In genomic region chr12:73041256-73041630, GRCm38 (mm10) we compare ENCODE assay signal across 17 mouse cellular contexts. TPM values are rescaled to one million over a fixed set of nuclear protein-coding genes. Genes with fewer than 3 reads are reported as not detected.
DNase-seq lines count a peak whose midpoint lies in the region; ATAC-seq and TF ChIP-seq lines count a peak whose summit lies in the region.
"Had no signal": no experiment of that assay in that cellular context is flagged by ENCODE, and none has a peak within 500 bp of the region (broad histone marks: within the 10 kb centered on the region; RNA-seq: fewer than 3 reads in every experiment).

No protein-coding gene starts in this region.

- H3K27me3 ChIP-seq in heart, embryonic 10.5 days (ENCODE audit: insufficient read depth, poor library complexity, severe bottlenecking) = peaks cover 97% of the 10 kb centered on the region
- peaks cover 86% of the 10 kb centered on the region for H3K27me3 ChIP-seq in neural tube, embryonic 12.5 days (replicated peaks)
- H3K27me3 ChIP-seq in neural tube, embryonic 15.5 days (replicated peaks) = peaks cover 89% of the 10 kb centered on the region
- H3K27me3 ChIP-seq in neural tube, embryonic 13.5 days = peaks cover 95% of the 10 kb centered on the region

- no peak for TF ChIP-seq POLR2A in embryonic fibroblast, embryonic 13.5 days (IDR thresholded peaks at IDR 0.05; ENCODE audit: low read depth, low read length)

- peak overlapping the region; percentile 18; the same call in 1 of the 2 replicates for H3K4me3 ChIP-seq in heart, embryonic 10.5 days
- peak overlapping the region; percentile 7 for H3K4me3 ChIP-seq in neural tube, embryonic 12.5 days
- no peak overlapping the region for H3K4me3 ChIP-seq in neural tube, embryonic 15.5 days (replicated peaks)
- H3K4me3 ChIP-seq in embryonic fibroblast, embryonic 13.5 days (ENCODE audit: insufficient read depth, low read length) = peak overlapping the region; percentile 49
- peak overlapping the region; percentile 13 for H3K4me3 ChIP-seq in neural tube, embryonic 13.5 days
- H3K4me3 ChIP-seq: heart, embryonic 13.5 days; lung, embryonic 15.5 days had no signal

- no peak for ATAC-seq in neural tube, embryonic 12.5 days (ENCODE audit: low FRiP score, low read depth)
- ATAC-seq in neural tube, embryonic 15.5 days (ENCODE audit: low FRiP score) = no peak
- no peak for ATAC-seq in neural tube, embryonic 13.5 days (ENCODE audit: low read depth)

- H3K9me3 ChIP-seq in heart, embryonic 10.5 days = no peaks in the 10 kb centered on the region
- H3K9me3 ChIP-seq in neural tube, embryonic 12.5 days = no peaks in the 10 kb centered on the region
- H3K9me3 ChIP-seq in neural tube, embryonic 15.5 days (replicated peaks) = no peaks in the 10 kb centered on the region
- no peaks in the 10 kb centered on the region for H3K9me3 ChIP-seq in neural tube, embryonic 13.5 days
- H3K9me3 ChIP-seq: heart, embryonic 13.5 days; lung, embryonic 15.5 days had no signal

- H3K36me3 ChIP-seq in heart, embryonic 10.5 days = no peaks in the 10 kb centered on the region
- no peaks in the 10 kb centered on the region for H3K36me3 ChIP-seq in neural tube, embryonic 12.5 days
- no peaks in the 10 kb centered on the region for H3K36me3 ChIP-seq in neural tube, embryonic 15.5 days
- H3K36me3 ChIP-seq in neural tube, embryonic 13.5 days = no peaks in the 10 kb centered on the region
- H3K36me3 ChIP-seq: heart, embryonic 13.5 days; lung, embryonic 15.5 days had no signal

- H3K27ac ChIP-seq in heart, embryonic 10.5 days = no peak overlapping the region
- H3K27ac ChIP-seq in neural tube, embryonic 12.5 days = no peak overlapping the region
- H3K27ac ChIP-seq in neural tube, embryonic 15.5 days (replicated peaks) = no peak overlapping the region
- peak overlapping the region; percentile 22; the same call in 1 of the 2 replicates for H3K27ac ChIP-seq in embryonic fibroblast, embryonic 13.5 days (ENCODE audit: insufficient read depth, low read length)
- H3K27ac ChIP-seq in neural tube, embryonic 13.5 days (replicated peaks) = no peak overlapping the region
- H3K27ac ChIP-seq: heart, embryonic 13.5 days; kidney, postnatal 0 days; lung, embryonic 15.5 days had no signal

- no peak overlapping the region for H3K9ac ChIP-seq in neural tube, embryonic 12.5 days
- H3K9ac ChIP-seq in neural tube, embryonic 15.5 days (replicated peaks) = no peak overlapping the region
- no peak overlapping the region for H3K9ac ChIP-seq in neural tube, embryonic 13.5 days
- H3K9ac ChIP-seq: heart, embryonic 13.5 days; lung, embryonic 15.5 days had no signal

- peak overlapping the region; percentile 45 for H3K4me2 ChIP-seq in neural tube, embryonic 12.5 days (replicated peaks)
- H3K4me2 ChIP-seq in neural tube, embryonic 15.5 days = no peak overlapping the region
- peak overlapping the region; percentile 31 for H3K4me2 ChIP-seq in neural tube, embryonic 13.5 days
- H3K4me2 ChIP-seq: heart, embryonic 13.5 days; lung, embryonic 15.5 days had no signal

- 0% methylated on average over 10 of the region's 10 CpGs for WGBS in heart, embryonic 10.5 days
- under 1% methylated on average over 10 of the region's 10 CpGs for WGBS in neural tube, embryonic 12.5 days
- WGBS in neural tube, embryonic 15.5 days = 3% methylated on average over 10 of the region's 10 CpGs
- WGBS in neural tube, embryonic 13.5 days = 4% methylated on average over 10 of the region's 10 CpGs

- H3K4me1 ChIP-seq in heart, embryonic 10.5 days = peaks cover 33% of the 10 kb centered on the region
- H3K4me1 ChIP-seq in neural tube, embryonic 12.5 days = peaks cover 14% of the 10 kb centered on the region
- peaks cover 17% of the 10 kb centered on the region for H3K4me1 ChIP-seq in neural tube, embryonic 15.5 days
- H3K4me1 ChIP-seq in embryonic fibroblast, embryonic 13.5 days (ENCODE audit: control insufficient read depth, insufficient read depth, low read length) = 0 out of 2 replicates have a peak, but pooled peaks cover 4% of the 10 kb centered on the region
- H3K4me1 ChIP-seq in neural tube, embryonic 13.5 days (replicated peaks) = peaks cover 22% of the 10 kb centered on the region

- no peak for TF ChIP-seq CTCF in embryonic fibroblast, embryonic 13.5 days (IDR thresholded peaks at IDR 0.05; ENCODE audit: borderline replicate concordance, insufficient read depth, low read length)

- intact Hi-C loops in left cerebral cortex, postnatal 36 days (cut with DNase I) = loop anchor here (5.0 kb wide), 1 partner anchor 71 kb away; the partner anchor contains the start of gene Six4

- DNase-seq in heart, embryonic 10.5 days (ENCODE audit: low spot score) = no peak
- DNase-seq in heart, adult 8-10 months (ENCODE audit: low spot score) = no peak
- DNase-seq in thymus, postnatal 4 days = no peak
- DNase-seq in left cerebral cortex, postnatal 36 days (ENCODE audit: low spot score in 2 of 2) = no peak
- DNase-seq: adrenal gland, postnatal 25 days; layer of hippocampus, adult 9-11 months; left cerebral cortex, postnatal 4 days had no signal

RNA-seq across cellular contexts. Expression of gene Six1, which starts 12.4 kb away (rescaled TPM):
- polyA plus RNA-seq in heart, embryonic 10.5 days (2016; fragmentation: Nextera tagmentation; extraction: Ambion mirVana) = 2.5 and 5.4 TPM in 2 replicates
- total RNA-seq in heart, adult 8-10 months (2022) = 1 to 10 TPM; 1.6 to 3.6 (median 2.9) TPM
- polyA plus RNA-seq in neural tube, embryonic 12.5 days (2016; fragmentation: Nextera tagmentation; extraction: Ambion mirVana) = 30.5 and 36.7 TPM in 2 replicates
- 2.8 and 6.8 TPM in 2 replicates for polyA plus RNA-seq in neural tube, embryonic 15.5 days (2015; fragmentation: Nextera tagmentation; extraction: Ambion mirVana)
- polyA plus RNA-seq in embryonic fibroblast, embryonic 13.5 days (2011; ENCODE audit: insufficient read length, low read depth, missing spikeins) = 17.4 and 31.3 TPM in 2 replicates
- 8.8 and 13.9 TPM in 2 replicates for polyA plus RNA-seq in neural tube, embryonic 13.5 days (2015; fragmentation: Nextera tagmentation; extraction: Ambion mirVana)
- under 1 TPM; 0.35 to 0.86 TPM for total RNA-seq in left cerebral cortex, postnatal 36 days (2021)
- total RNA-seq: MEL had no signal
- polyA plus RNA-seq: small intestine, adult 2 months; stomach, embryonic 14.5 days had no signal
